Mouse (Mus musculus) liver, embryonic 13.5 days (tissue): ENCODE data around the gene Phyh. TPM values are rescaled to one million over a fixed set of nuclear protein-coding genes. Genes with fewer than 3 reads are reported as not detected.

Experiments used
- ATAC-seq: fragments of 200-750 bp; cut with Nextera tagmentation; 2 replicates; pipeline ENCODE4 v1.8.0; 2017; ENCODE audit warnings: low read depth, mild to moderate bottlenecking, moderate number of reproducible peaks, moderate library complexity
- DNase-seq: peaks from one replicate; pipeline ENCODE4 v3.0.0; 2022
- H3K27ac ChIP-seq: fragments of 300-500 bp; sonication (generic); 2 replicates; pipeline ENCODE4 v1.5.1; 2015; ENCODE audit warnings: moderate library complexity, mild to moderate bottlenecking, inconsistent platforms
- H3K27me3 ChIP-seq: fragments of 300-500 bp; sonication (generic); 2 replicates; pipeline ENCODE4 v1.6.1; 2015; ENCODE audit warnings: mild to moderate bottlenecking, inconsistent platforms
- H3K36me3 ChIP-seq: fragments of 300-500 bp; sonication (generic); 2 replicates; pipeline ENCODE4 v1.6.1; 2015; ENCODE audit warnings: mild to moderate bottlenecking, inconsistent platforms
- H3K4me1 ChIP-seq: fragments of 300-500 bp; sonication (generic); replicated peaks from 2 replicates; pipeline ENCODE4 v1.6.1; 2015; ENCODE audit warnings: inconsistent platforms
- H3K4me2 ChIP-seq: fragments of 300-500 bp; sonication (generic); 2 replicates; pipeline ENCODE4 v1.6.1; 2015; ENCODE audit warnings: inconsistent platforms, mild to moderate bottlenecking, moderate library complexity
- H3K4me3 ChIP-seq: fragments of 300-500 bp; sonication (generic); replicated peaks from 2 replicates; pipeline ENCODE4 v1.5.1; 2015; ENCODE audit warnings: mild to moderate bottlenecking, inconsistent platforms
- H3K9ac ChIP-seq: fragments of 300-500 bp; sonication (generic); 2 replicates; pipeline ENCODE4 v1.6.1; 2015; ENCODE audit warnings: mild to moderate bottlenecking, inconsistent platforms
- H3K9me3 ChIP-seq: fragments of 300-500 bp; sonication (generic); replicated peaks from 2 replicates; pipeline ENCODE4 v1.6.1; 2016; ENCODE audit warnings: inconsistent platforms
- WGBS: fragments of 180-500 bp; shearing (Covaris S2); methylation state at CpG from one replicate; pipeline ENCODE4 v1.1.7; 2015; ENCODE audit not compliant: insufficient replicate concordance; 5-methylcytosine and 5-hydroxymethylcytosine counted together
- polyA plus RNA-seq: library from polyadenylated mRNA; unstranded; fragments of >200 nt; fragmentation: Nextera tagmentation; extraction: Ambion mirVana; gene quantifications from 2 replicates; pipeline ENCODE4 v1.2.1, GENCODE M21; 2015

Phyh gene
- polyA plus RNA-seq = 47.6 and 61.5 TPM in 2 replicates

GRCm38 (mm10) chr2:4918860-4919739 is at the start of gene Phyh:
Gene Phyh (plus strand): TSS chr2:4919019.
- 5% methylated on average over 35 of the region's 35 CpGs for WGBS
- Histone ChIP-seq H3K4me3 (peak within 1 kb of the TSS; percentile 71), H3K9ac (peak within 1 kb of the TSS; percentile 76), H3K9me3 (no peaks in the 10 kb centered on the region), H3K27ac (peak within 1 kb of the TSS; percentile 71), H3K4me1 (peaks cover 33% of the 10 kb centered on the region), H3K27me3 (no peaks in the 10 kb centered on the region), H3K36me3 (no peaks in the 10 kb centered on the region), H3K4me2 (peak within 1 kb of the TSS; percentile 93)
- ATAC-seq (peak; percentile 92), DNase-seq (peak; percentile 80)

- no peak overlapping the region for H3K4me2 ChIP-seq
- ATAC-seq = no peak
- WGBS = 30% methylated on average over 9 of the region's 9 CpGs
Observed at GRCm38 (mm10) chr2:4872740-4873139, 46.1 kb upstream of the Phyh start.

GRCm38 (mm10) chr2:4873331-4873730 is 45.5 kb upstream of the Phyh start:
- Histone ChIP-seq H3K9me3 (no peaks in the 10 kb centered on the region), H3K4me2 (no peak overlapping the region), H3K4me3 (no peak overlapping the region), H3K9ac (no peak overlapping the region), H3K36me3 (no peaks in the 10 kb centered on the region), H3K4me1 (no peaks in the 10 kb centered on the region), H3K27me3 (0 out of 2 replicates have a peak, but pooled peaks cover 13% of the 10 kb centered on the region), H3K27ac (no peak overlapping the region)
- DNase-seq = no peak
- 55% methylated on average over 6 of the region's 6 CpGs for WGBS
- no peak for ATAC-seq

More at GRCm38 (mm10) chr2:4872740-4873139, 46.1 kb upstream of the Phyh start:
- Histone ChIP-seq H3K4me1 (no peaks in the 10 kb centered on the region), H3K9me3 (no peaks in the 10 kb centered on the region), H3K9ac (no peak overlapping the region), H3K36me3 (no peaks in the 10 kb centered on the region), H3K27ac (no peak overlapping the region), H3K27me3 (0 out of 2 replicates have a peak, but pooled peaks cover 10% of the 10 kb centered on the region), H3K4me3 (no peak overlapping the region)
- no peak for DNase-seq

- Histone ChIP-seq H3K27ac (no peak overlapping the region), H3K9me3 (no peaks in the 10 kb centered on the region), H3K9ac (no peak overlapping the region), H3K4me1 (no peaks in the 10 kb centered on the region), H3K4me3 (no peak overlapping the region), H3K27me3 (peaks cover 16% of the 10 kb centered on the region; the same call in 1 of the 2 replicates), H3K36me3 (no peaks in the 10 kb centered on the region), H3K4me2 (no peak overlapping the region)
- ATAC-seq (no peak), DNase-seq (no peak)
- WGBS = 28% methylated on average over 1 of the region's 1 CpGs
Observed at GRCm38 (mm10) chr2:4875090-4875489, 43.7 kb upstream of the Phyh start.

GRCm38 (mm10) chr2:4876131-4876530 is 42.7 kb upstream of the Phyh start:
- WGBS = 46% methylated on average over 3 of the region's 3 CpGs

GRCm38 (mm10) chr2:4880737-4881349 is 38.0 kb upstream of the Phyh start:
- 7% methylated on average over 20 of the region's 20 CpGs for WGBS
- H3K36me3 ChIP-seq = peaks cover 15% of the 10 kb centered on the region
- peak overlapping the region; percentile 93 for H3K4me3 ChIP-seq
- peak overlapping the region; percentile 91 for H3K4me2 ChIP-seq
- peaks cover 26% of the 10 kb centered on the region for H3K27me3 ChIP-seq
- ATAC-seq = peak; percentile 3; the same call in 1 of the 2 replicates
- no peak overlapping the region for H3K27ac ChIP-seq
- peak; percentile 15 for DNase-seq
- H3K9me3 ChIP-seq = no peaks in the 10 kb centered on the region
- peak overlapping the region; percentile 97 for H3K9ac ChIP-seq
- peaks cover 30% of the 10 kb centered on the region for H3K4me1 ChIP-seq

More at GRCm38 (mm10) chr2:4876131-4876530, 42.7 kb upstream of the Phyh start:
- peaks cover 26% of the 10 kb centered on the region for H3K27me3 ChIP-seq
- no peaks in the 10 kb centered on the region for H3K36me3 ChIP-seq
- no peak for ATAC-seq
- no peaks in the 10 kb centered on the region for H3K9me3 ChIP-seq
- H3K4me1 ChIP-seq = peaks cover 9% of the 10 kb centered on the region
- H3K27ac ChIP-seq = no peak overlapping the region
- DNase-seq = no peak
- no peak overlapping the region for H3K4me2 ChIP-seq
- no peak overlapping the region for H3K9ac ChIP-seq
- no peak overlapping the region for H3K4me3 ChIP-seq

- peak within 1 kb of the TSS; percentile 93 for H3K4me3 ChIP-seq
- peak within 1 kb of the TSS; percentile 97 for H3K9ac ChIP-seq
- DNase-seq (peak; percentile 73), ATAC-seq (peak; percentile 79)
- peaks cover 30% of the 10 kb centered on the region for H3K4me1 ChIP-seq
- WGBS = under 1% methylated on average over 97 of the region's 115 CpGs
- peaks cover 23% of the 10 kb centered on the region for H3K36me3 ChIP-seq
- peaks cover 26% of the 10 kb centered on the region for H3K27me3 ChIP-seq
- no peaks in the 10 kb centered on the region for H3K9me3 ChIP-seq
- peak within 1 kb of the TSS; percentile 93 for H3K27ac ChIP-seq
- H3K4me2 ChIP-seq = peak within 1 kb of the TSS; percentile 91
Observed at GRCm38 (mm10) chr2:4881350-4882248, 37.2 kb upstream of the Phyh start, which contains the start of gene Sephs1. Gene Sephs1 (plus strand): TSS chr2:4881564.

GRCm38 (mm10) chr2:4882249-4882791 is 36.5 kb upstream of the Phyh start:
- H3K36me3 ChIP-seq = peaks cover 30% of the 10 kb centered on the region
- H3K9me3 ChIP-seq = no peaks in the 10 kb centered on the region
- ATAC-seq (peak; percentile 69), DNase-seq (peak; percentile 43)
- peak overlapping the region; percentile 97 for H3K9ac ChIP-seq
- peaks cover 21% of the 10 kb centered on the region for H3K27me3 ChIP-seq
- WGBS = under 1% methylated on average over 52 of the region's 63 CpGs
- H3K27ac ChIP-seq = peak overlapping the region; percentile 93
- peaks cover 30% of the 10 kb centered on the region for H3K4me1 ChIP-seq
- H3K4me2 ChIP-seq = peak overlapping the region; percentile 91
- H3K4me3 ChIP-seq = peak overlapping the region; percentile 93

- H3K4me2 ChIP-seq = peak overlapping the region; percentile 91
- peak overlapping the region; percentile 97 for H3K9ac ChIP-seq
- H3K9me3 ChIP-seq = no peaks in the 10 kb centered on the region
- peak overlapping the region; percentile 93 for H3K27ac ChIP-seq
- peaks cover 13% of the 10 kb centered on the region for H3K27me3 ChIP-seq
- peak overlapping the region; percentile 93 for H3K4me3 ChIP-seq
- ATAC-seq (no peak), DNase-seq (no peak)
- H3K36me3 ChIP-seq = peaks cover 38% of the 10 kb centered on the region
- WGBS = 3% methylated on average over 18 of the region's 18 CpGs
- peaks cover 30% of the 10 kb centered on the region for H3K4me1 ChIP-seq
Observed at GRCm38 (mm10) chr2:4883009-4883704, 35.7 kb upstream of the Phyh start.

GRCm38 (mm10) chr2:4886896-4887295 is 31.9 kb upstream of the Phyh start:
- WGBS = 82% methylated on average over 6 of the region's 6 CpGs
- Histone ChIP-seq H3K27ac (no peak overlapping the region), H3K36me3 (peaks cover 71% of the 10 kb centered on the region), H3K4me3 (no peak overlapping the region), H3K4me1 (peaks cover 20% of the 10 kb centered on the region), H3K9me3 (no peaks in the 10 kb centered on the region), H3K4me2 (no peak overlapping the region), H3K9ac (no peak overlapping the region), H3K27me3 (no peaks in the 10 kb centered on the region)
- no peak for ATAC-seq
- no peak for DNase-seq
